Mouse (Mus musculus): ENCODE data around the gene Sec14l2.

GRCm38 (mm10) chr11:4164701-4165100 is 41.5 kb upstream of the Sec14l2 start:
- TF ChIP-seq EP300 (optimal IDR thresholded peaks at IDR 0.05) (no peak), CTCF (IDR thresholded peaks at IDR 0.05; ENCODE audit: low read depth) (no peak)
